Mouse (Mus musculus) forebrain, embryonic 13.5 days (tissue): Measurements from ENCODE around the gene Lrch3. TPM values are rescaled to one million over a fixed set of nuclear protein-coding genes. Genes with fewer than 3 reads are reported as not detected.
A peak's percentile ranks its signal among the peaks of the same experiment; 100 is the strongest.
"Not testable (repeated sequence)": the region's sequence is repeated elsewhere in the genome, so short reads cannot be mapped to it uniquely, and the experiment has no call there.

ENCODE experiments used
- ATAC-seq: fragments of 200-750 bp; cut with Nextera tagmentation; 2 replicates; pipeline ENCODE4 v1.8.0; 2017
- H3K27ac ChIP-seq: fragments of 300-500 bp; sonication (generic); 2 replicates; pipeline ENCODE4 v1.5.1; 2015; ENCODE audit warnings: inconsistent platforms, mild to moderate bottlenecking, moderate library complexity
- H3K27me3 ChIP-seq: fragments of 300-500 bp; sonication (generic); 2 replicates; pipeline ENCODE4 v1.6.1; 2015; ENCODE audit warnings: mild to moderate bottlenecking, inconsistent platforms
- H3K36me3 ChIP-seq: fragments of 300-500 bp; sonication (generic); 2 replicates; pipeline ENCODE4 v1.6.1; 2015; ENCODE audit warnings: mild to moderate bottlenecking, inconsistent platforms; ENCODE audit not compliant: poor library complexity, severe bottlenecking
- H3K4me1 ChIP-seq: fragments of 300-500 bp; sonication (generic); 2 replicates; pipeline ENCODE4 v1.6.1; 2015; ENCODE audit warnings: inconsistent platforms
- H3K4me2 ChIP-seq: fragments of 300-500 bp; sonication (generic); 2 replicates; pipeline ENCODE4 v1.6.1; 2015; ENCODE audit warnings: inconsistent platforms, mild to moderate bottlenecking, moderate library complexity
- H3K4me3 ChIP-seq: fragments of 300-500 bp; sonication (generic); 2 replicates; pipeline ENCODE4 v1.5.1; 2015; ENCODE audit warnings: mild to moderate bottlenecking, inconsistent platforms
- H3K9ac ChIP-seq: fragments of 300-500 bp; sonication (generic); 2 replicates; pipeline ENCODE4 v1.6.1; 2015; ENCODE audit warnings: mild to moderate bottlenecking, inconsistent platforms
- H3K9me3 ChIP-seq: fragments of 300-500 bp; sonication (generic); replicated peaks from 2 replicates; pipeline ENCODE4 v1.6.1; 2016; ENCODE audit warnings: inconsistent platforms
- WGBS: fragments of 180-500 bp; shearing (Covaris S2); methylation state at CpG from one replicate; pipeline ENCODE4 v1.1.7; 2015; 5-methylcytosine and 5-hydroxymethylcytosine counted together
- polyA plus RNA-seq: library from polyadenylated mRNA; unstranded; fragments of >200 nt; fragmentation: Nextera tagmentation; extraction: Ambion mirVana; gene quantifications from 2 replicates; pipeline ENCODE4 v1.2.1, GENCODE M21; 2015

The Lrch3 gene
- 36.7 and 39.9 TPM in 2 replicates for polyA plus RNA-seq

DNA sequence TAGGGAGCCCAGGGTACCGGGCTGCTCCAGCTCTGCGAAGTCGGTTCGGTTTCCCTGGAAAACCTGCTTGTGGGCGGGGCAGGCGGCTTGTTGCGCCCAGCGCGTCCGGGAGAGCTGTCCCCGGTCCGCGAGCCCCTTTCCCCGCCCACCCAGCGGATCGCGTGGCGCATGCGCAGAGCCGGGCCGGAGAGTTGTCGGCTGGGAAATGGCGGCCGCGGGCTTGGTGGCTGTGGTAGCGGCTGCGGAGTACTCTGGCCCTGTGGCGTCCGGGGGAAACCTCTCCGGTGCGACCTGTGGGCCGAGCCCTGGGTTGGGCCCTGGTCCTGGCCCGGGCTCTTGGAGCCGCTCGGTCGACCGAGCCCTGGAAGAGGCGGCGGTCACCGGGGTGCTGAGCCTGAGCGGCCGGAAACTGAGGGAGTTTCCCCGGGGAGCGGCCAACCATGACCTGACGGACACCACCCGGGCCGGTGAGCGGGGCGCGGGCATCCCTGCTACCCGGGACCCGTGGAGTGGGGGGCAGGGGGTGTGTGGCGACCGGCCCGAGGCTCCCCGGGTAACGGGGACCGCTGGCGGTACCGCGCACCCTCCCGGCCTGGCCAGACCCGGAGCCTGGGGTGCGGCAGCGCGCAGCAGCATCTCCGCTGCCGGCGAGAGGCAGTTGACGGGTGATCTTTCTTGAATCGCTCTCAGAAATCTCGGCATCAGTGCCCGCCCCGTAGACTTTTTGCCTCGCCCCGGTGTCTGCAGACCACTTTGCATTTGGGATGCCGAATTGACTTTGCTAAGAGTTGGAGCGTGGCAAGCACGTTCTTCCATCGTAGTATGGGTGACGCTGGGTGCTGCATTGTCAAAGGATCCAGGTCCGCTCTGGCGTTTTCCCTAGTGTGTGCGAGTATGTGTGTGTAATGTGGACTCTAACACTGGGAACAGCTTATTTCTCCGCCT lies at the start of gene Lrch3:
TSS of gene Lrch3 (plus strand) at position 164 of the 945 bp plus-strand sequence.
- no peaks in the 10 kb centered on the region for H3K36me3 ChIP-seq
- H3K27ac ChIP-seq, result peak within 1 kb of the TSS; percentile 79
- WGBS, result under 1% methylated on average over 85 of the region's 85 CpGs
- H3K9ac ChIP-seq, result peak within 1 kb of the TSS; percentile 94
- peak within 1 kb of the TSS; percentile 95 for H3K4me3 ChIP-seq
- no peaks in the 10 kb centered on the region for H3K27me3 ChIP-seq
- peak; percentile 91 for ATAC-seq
- peaks cover 17% of the 10 kb centered on the region for H3K4me1 ChIP-seq
- H3K4me2 ChIP-seq, result peak within 1 kb of the TSS; percentile 77
- no peaks in the 10 kb centered on the region for H3K9me3 ChIP-seq

DNA sequence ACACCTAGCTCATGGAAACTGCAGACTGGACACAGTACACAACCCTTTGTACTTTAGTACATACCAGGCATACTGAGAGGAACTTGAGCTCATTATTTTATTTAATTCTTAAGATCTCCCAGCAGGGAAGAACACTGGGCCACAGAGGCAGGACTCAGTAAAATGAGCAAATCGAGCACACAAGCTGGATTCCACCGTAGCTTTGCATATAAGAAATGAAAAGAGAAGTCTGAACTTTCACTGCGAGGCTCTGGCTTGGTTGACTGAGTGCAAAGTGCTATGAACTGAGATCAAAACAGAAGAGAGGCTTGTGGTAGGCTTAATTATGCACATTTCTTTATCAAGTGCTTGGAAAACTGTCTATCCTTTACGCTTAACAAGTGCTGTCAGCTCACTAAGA lies 48.5 kb upstream of the Lrch3 start:
- Histone ChIP-seq H3K4me2 (no peak overlapping the region), H3K4me1 (peaks cover 20% of the 10 kb centered on the region), H3K4me3 (no peak overlapping the region), H3K27ac (no peak overlapping the region), H3K9ac (no peak overlapping the region), H3K27me3 (no peaks in the 10 kb centered on the region), H3K36me3 (peaks cover 3% of the 10 kb centered on the region; the same call in 1 of the 2 replicates), H3K9me3 (no peaks in the 10 kb centered on the region)
- 65% methylated on average over 4 of the region's 4 CpGs for WGBS
- no peak for ATAC-seq

DNA sequence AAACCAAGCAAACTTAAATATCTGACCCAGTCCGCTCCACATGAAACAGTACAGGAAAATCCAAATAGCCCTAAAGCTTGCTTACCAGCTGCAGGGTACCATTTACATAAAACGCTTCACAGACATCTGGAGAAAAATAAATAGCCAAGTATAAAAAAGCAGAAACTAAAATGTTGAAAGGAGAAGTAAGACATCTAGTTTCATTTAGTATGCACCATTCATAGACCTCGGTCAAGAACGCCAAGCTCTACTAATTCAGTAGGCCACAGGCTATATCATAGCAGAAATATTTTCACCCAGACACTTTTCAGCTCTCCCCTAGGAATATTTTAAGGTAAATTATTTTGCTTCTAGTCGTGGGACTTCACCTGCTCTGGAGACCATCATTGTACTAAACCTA lies 47.2 kb upstream of the Lrch3 start:
- H3K4me2 ChIP-seq, result peak overlapping the region; percentile 87
- no peaks in the 10 kb centered on the region for H3K27me3 ChIP-seq
- H3K36me3 ChIP-seq, result no peaks in the 10 kb centered on the region
- H3K9me3 ChIP-seq, result no peaks in the 10 kb centered on the region
- ATAC-seq, result no peak
- no peak overlapping the region for H3K9ac ChIP-seq
- 0 out of 2 replicates have a peak overlapping the region, but pooled peaks have one; percentile 75 for H3K4me3 ChIP-seq
- peaks cover 20% of the 10 kb centered on the region for H3K4me1 ChIP-seq
- H3K27ac ChIP-seq, result no peak overlapping the region
- 89% methylated on average over 5 of the region's 5 CpGs for WGBS

DNA sequence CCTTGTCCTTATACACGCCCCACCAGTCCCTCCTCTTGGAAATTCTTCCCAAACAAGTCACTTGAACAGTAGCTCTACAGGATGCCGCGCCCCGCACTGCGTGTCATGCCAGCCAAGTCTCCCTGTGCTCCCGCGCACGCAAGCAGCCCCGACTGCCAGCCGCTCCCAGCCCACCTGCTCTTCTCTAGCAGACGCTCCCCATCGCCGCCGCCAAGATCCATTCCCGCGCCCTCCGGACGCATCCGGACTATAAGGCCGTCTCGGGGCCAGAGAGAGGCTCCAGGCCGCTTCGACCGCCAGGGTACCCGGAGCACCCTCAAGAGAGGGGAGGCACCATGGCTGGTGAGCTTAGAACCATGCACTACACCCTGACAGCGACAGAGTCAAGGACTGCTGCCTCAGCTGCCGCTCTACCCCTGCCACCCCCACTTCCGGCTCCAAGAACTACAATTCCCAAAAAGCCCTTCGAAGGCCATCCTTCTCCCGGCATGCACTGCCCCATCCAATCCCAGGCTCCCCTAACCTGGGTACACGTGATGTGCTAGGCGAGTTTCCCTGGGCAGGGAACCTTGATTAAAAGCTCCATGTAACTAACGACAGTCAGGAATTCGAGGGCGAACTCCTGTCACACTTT lies 45.9 kb upstream of the Lrch3 start:
- 1% methylated on average over 35 of the region's 35 CpGs for WGBS
- no peaks in the 10 kb centered on the region for H3K27me3 ChIP-seq
- H3K4me3 ChIP-seq, result peak overlapping the region; percentile 75
- peak overlapping the region; percentile 84 for H3K9ac ChIP-seq
- H3K27ac ChIP-seq, result peak overlapping the region; percentile 82
- H3K4me1 ChIP-seq, result peaks cover 20% of the 10 kb centered on the region
- H3K9me3 ChIP-seq, result no peaks in the 10 kb centered on the region
- ATAC-seq, result peak; percentile 100
- H3K36me3 ChIP-seq, result no peaks in the 10 kb centered on the region
- H3K4me2 ChIP-seq, result peak overlapping the region; percentile 87

DNA sequence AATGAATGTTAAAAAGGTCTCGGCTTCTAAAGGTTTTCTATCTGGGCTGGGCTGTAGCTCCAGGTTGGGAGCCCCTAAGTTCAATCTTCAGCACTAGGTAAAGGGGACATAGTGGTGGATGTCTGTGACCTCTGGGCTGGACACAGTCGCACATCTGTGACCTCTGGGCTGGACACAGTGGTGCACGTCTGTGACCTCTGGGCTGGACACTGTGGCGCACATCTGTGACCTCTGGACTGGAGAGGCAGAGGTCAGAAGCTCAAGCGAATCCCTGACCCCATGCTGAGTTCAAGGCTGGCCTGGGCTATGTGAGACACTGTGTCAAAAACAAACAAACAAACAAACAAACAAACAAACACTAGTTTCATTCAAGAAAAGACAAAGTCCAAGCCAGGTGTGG lies 43.7 kb upstream of the Lrch3 start:
- WGBS, result 75% methylated on average over 5 of the region's 5 CpGs
- Histone ChIP-seq H3K9ac (no peak overlapping the region), H3K4me3 (no peak overlapping the region), H3K9me3 (no peaks in the 10 kb centered on the region), H3K36me3 (no peaks in the 10 kb centered on the region), H3K27ac (no peak overlapping the region), H3K4me2 (no peak overlapping the region), H3K4me1 (peaks cover 20% of the 10 kb centered on the region), H3K27me3 (no peaks in the 10 kb centered on the region)
- no peak for ATAC-seq

DNA sequence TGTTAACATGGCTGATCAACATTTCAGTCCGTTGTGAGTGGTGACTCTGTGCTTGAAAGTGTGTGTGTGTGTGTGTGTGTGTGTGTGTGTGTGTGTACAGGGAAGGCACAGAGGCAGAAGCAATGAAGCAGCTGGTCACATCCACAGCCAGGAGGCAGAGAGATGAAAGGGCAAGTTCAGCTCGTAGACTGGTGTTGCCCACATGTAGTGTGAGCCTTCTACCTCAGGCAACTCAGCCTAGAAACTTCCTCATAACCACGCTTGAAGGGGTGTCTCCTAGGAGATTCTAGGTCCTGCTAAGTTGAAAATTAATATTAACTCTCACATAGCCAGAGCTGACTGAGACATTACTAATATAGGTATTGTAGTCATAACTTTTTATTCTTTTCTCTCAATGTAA lies 40.5 kb upstream of the Lrch3 start:
- H3K4me3 ChIP-seq, result no peak overlapping the region
- H3K27me3 ChIP-seq, result no peaks in the 10 kb centered on the region
- H3K36me3 ChIP-seq, result no peaks in the 10 kb centered on the region
- 59% methylated on average over 3 of the region's 3 CpGs for WGBS
- no peak overlapping the region for H3K27ac ChIP-seq
- H3K9me3 ChIP-seq, result no peaks in the 10 kb centered on the region
- no peak overlapping the region for H3K4me2 ChIP-seq
- no peak for ATAC-seq
- H3K9ac ChIP-seq, result no peak overlapping the region
- peaks cover 9% of the 10 kb centered on the region; the same call in 1 of the 2 replicates for H3K4me1 ChIP-seq

DNA sequence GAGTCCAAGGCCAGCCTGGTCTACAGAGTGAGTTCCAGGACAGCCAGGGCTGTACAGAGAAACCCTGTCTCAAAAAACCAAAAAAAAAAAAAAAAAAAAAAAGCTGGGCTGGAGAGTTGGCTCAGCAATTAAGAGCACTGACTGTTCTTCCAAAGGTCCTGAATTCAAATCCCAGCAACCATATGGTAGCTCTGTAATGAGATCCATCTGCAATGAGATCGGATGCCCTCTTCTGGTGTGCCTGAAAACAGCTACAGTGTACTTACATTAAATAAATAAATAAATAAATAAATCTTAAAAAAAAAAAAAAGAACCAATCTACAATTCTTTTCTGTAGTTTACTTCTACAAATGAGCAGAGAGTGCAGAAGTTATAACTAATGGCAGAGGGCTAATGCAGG lies 38.6 kb upstream of the Lrch3 start:
- H3K9ac ChIP-seq, H3K27ac ChIP-seq, H3K27me3 ChIP-seq, H3K36me3 ChIP-seq, H3K4me2 ChIP-seq, H3K9me3 ChIP-seq, H3K4me3 ChIP-seq, ATAC-seq: not testable (repeated sequence)
- WGBS, result 73% methylated on average over 1 of the region's 1 CpGs
- peaks cover 17% of the 10 kb centered on the region for H3K4me1 ChIP-seq

DNA sequence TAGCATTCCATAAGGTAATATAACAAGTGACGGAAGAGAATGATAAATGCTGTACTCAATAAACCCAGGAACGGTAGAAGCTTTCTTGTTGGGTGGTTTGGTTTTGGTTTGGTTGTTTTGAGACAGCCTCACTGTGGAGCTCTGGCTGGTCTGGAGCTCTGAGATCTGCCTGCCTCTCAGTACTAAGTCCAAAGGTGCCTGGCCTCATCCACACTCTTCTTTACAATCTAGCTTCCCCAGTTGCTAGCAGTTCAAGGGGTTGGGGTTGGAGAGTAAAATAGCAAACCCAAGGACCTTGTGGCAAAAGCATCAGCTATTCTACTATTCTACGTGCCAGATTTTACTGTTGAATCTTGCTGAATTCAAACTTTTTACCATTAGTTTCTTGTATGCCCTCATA lies 38.1 kb upstream of the Lrch3 start:
- no peak overlapping the region for H3K4me2 ChIP-seq

DNA sequence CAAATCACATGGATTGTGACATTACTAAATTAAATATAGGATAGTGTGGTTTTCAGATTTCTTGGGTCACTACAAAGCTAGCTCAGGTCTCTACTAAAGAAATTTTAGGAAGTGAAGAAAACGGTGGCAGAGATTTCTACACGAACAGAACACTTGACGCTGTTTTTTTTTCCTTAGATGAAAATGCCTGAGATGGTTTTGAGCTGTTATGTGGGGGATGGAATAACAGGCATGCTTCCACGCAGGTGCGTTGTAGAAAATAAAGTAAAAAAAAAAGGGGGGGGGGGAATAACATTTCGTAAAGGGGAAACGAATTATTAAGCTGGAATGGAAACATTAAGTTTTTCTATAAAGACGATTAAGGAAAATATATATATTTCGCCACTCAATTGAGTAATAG lies 37.1 kb upstream of the Lrch3 start:
- Histone ChIP-seq H3K4me1 (peaks cover 25% of the 10 kb centered on the region), H3K9ac (peak overlapping the region; percentile 87), H3K36me3 (no peaks in the 10 kb centered on the region), H3K9me3 (no peaks in the 10 kb centered on the region), H3K27ac (no peak overlapping the region), H3K27me3 (no peaks in the 10 kb centered on the region), H3K4me2 (peak overlapping the region; percentile 88), H3K4me3 (peak overlapping the region; percentile 88)
- no peak for ATAC-seq
- 35% methylated on average over 9 of the region's 9 CpGs for WGBS

More for the DNA sequence above, 38.1 kb upstream of the Lrch3 start:
- H3K9me3 ChIP-seq, result no peaks in the 10 kb centered on the region
- no peak overlapping the region for H3K9ac ChIP-seq
- H3K27me3 ChIP-seq, result no peaks in the 10 kb centered on the region
- WGBS, result 92% methylated on average over 3 of the region's 3 CpGs
- no peak for ATAC-seq
- no peak overlapping the region for H3K27ac ChIP-seq
- H3K36me3 ChIP-seq, result no peaks in the 10 kb centered on the region
- peaks cover 22% of the 10 kb centered on the region for H3K4me1 ChIP-seq
- no peak overlapping the region for H3K4me3 ChIP-seq

DNA sequence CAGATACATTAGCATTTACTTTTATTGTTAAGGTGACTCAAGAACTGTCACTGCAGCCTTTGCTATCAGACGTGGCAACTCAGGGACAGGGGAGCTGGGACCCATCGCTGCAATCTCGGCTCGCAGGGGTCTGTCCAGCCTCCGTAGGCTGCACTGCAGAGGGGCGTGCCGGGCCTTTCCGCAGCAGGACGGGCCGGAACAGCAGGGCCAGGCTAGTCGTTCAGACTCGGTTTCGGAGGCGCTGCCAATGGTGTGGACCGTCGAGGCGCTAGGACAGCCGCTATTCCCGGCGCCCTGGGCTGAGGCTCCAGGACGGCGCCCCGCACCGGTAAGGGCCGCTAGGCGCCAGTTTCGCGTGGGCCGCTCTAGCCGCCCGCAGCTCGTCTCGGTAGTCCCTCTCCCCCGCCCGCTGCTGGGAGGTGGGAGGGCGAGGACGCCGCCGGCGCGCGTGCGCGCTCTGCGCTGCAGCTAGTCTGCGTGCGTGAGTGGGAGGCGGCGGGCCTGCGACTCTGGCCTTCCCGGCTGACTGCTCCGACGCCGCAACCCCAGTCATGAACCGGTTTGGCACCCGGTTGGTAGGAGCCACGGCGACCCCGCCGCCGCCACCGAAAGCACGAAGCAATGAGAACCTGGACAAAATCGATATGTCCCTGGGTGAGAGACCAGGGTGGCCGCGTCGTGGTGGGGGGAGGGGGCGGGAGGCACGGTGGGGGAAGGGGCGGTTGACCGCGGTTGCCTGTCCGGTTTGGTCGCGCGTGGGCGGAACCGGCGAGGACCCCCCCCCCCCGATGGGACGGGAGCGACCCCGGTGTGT lies 36.4 kb upstream of the Lrch3 start, which contains the start of the genes Fyttd1 and Rubcn:
TSS of gene Fyttd1 (plus strand) at position 158 of the 814 bp plus-strand sequence.
TSS of gene Rubcn (minus strand) at position 424 of the 814 bp plus-strand sequence.
- ATAC-seq, result peak; percentile 98
- H3K27ac ChIP-seq, result peak within 1 kb of the TSS; percentile 74
- no peaks in the 10 kb centered on the region for H3K27me3 ChIP-seq
- H3K4me2 ChIP-seq, result peak within 1 kb of the TSS; percentile 88
- no peaks in the 10 kb centered on the region for H3K9me3 ChIP-seq
- WGBS, result under 1% methylated on average over 68 of the region's 83 CpGs
- H3K4me3 ChIP-seq, result peak within 1 kb of the TSS; percentile 88
- peak within 1 kb of the TSS; percentile 87 for H3K9ac ChIP-seq
- peaks cover 27% of the 10 kb centered on the region for H3K4me1 ChIP-seq
- no peaks in the 10 kb centered on the region for H3K36me3 ChIP-seq

DNA sequence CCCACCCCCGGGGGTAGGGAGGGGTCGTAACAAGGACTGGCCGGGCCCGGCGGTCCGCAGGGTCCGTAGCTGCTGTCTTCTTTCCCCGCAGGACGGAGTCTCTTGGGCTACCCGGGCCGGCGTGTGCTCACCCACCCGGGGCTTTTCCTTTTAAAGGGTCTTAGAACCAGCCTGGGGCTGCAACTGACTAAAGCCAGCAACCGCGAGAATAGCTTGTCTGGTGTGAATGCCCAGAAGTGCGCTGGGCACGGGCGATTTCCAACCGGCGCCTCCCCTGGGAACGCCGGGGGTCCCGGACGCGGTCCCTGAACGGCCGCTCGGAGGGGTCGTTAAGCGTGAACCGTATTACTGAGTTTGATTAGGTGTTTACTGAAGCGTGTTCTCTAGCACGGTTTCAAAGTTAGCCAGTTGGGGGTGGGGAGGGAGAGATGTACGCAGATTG lies 35.7 kb upstream of the Lrch3 start:
- Histone ChIP-seq H3K27ac (peak overlapping the region; percentile 74), H3K4me2 (peak overlapping the region; percentile 88), H3K27me3 (no peaks in the 10 kb centered on the region), H3K4me3 (peak overlapping the region; percentile 88), H3K36me3 (no peaks in the 10 kb centered on the region), H3K9ac (peak overlapping the region; percentile 87), H3K4me1 (peaks cover 27% of the 10 kb centered on the region), H3K9me3 (no peaks in the 10 kb centered on the region)
- WGBS, result under 1% methylated on average over 33 of the region's 34 CpGs
- no peak; the same call in none of the 2 replicates for ATAC-seq
